Mouse (Mus musculus) hindbrain, postnatal 0 days (tissue): ENCODE data around the gene Ttc28. TPM values are rescaled to one million over a fixed set of nuclear protein-coding genes. Genes with fewer than 3 reads are reported as not detected.

Experiments used
- ATAC-seq: fragments of 200-750 bp; cut with Nextera tagmentation; 2 replicates; pipeline ENCODE4 v1.8.0; 2017; ENCODE audit warnings: mild to moderate bottlenecking, moderate TSS enrichment, moderate library complexity
- DNase-seq: peaks from one replicate; pipeline ENCODE4 v3.0.0-alpha.2; 2015; ENCODE audit warnings: low spot score
- H3K27ac ChIP-seq: fragments of 300-500 bp; sonication (generic); 2 replicates; pipeline ENCODE4 v1.5.1; 2014; ENCODE audit warnings: mild to moderate bottlenecking
- H3K27me3 ChIP-seq: fragments of 300-500 bp; sonication (generic); 2 replicates; pipeline ENCODE4 v1.6.1; 2014; ENCODE audit warnings: low read length, mixed read lengths; ENCODE audit not compliant: insufficient read depth
- H3K36me3 ChIP-seq: fragments of 300-500 bp; sonication (generic); 2 replicates; pipeline ENCODE4 v1.6.1; 2014; ENCODE audit warnings: low read length, mixed read lengths; ENCODE audit not compliant: insufficient read depth
- H3K4me1 ChIP-seq: fragments of 300-500 bp; sonication (generic); 2 replicates; pipeline ENCODE4 v1.6.1; 2014; ENCODE audit warnings: antibody characterized with exemption, low read length, mixed read lengths; ENCODE audit not compliant: insufficient read depth
- H3K4me2 ChIP-seq: fragments of 300-500 bp; sonication (generic); 2 replicates; pipeline ENCODE4 v1.6.1; 2014; ENCODE audit warnings: low read depth, mild to moderate bottlenecking, low read length, moderate library complexity, mixed read lengths
- H3K4me3 ChIP-seq: fragments of 300-500 bp; sonication (generic); 2 replicates; pipeline ENCODE4 v1.5.1; 2014; ENCODE audit warnings: low read length
- H3K9ac ChIP-seq: fragments of 300-500 bp; sonication (generic); replicated peaks from 2 replicates; pipeline ENCODE4 v1.6.1; 2014; ENCODE audit warnings: mild to moderate bottlenecking, low read length, moderate library complexity, mixed read lengths
- H3K9me3 ChIP-seq: fragments of 300-500 bp; sonication (generic); 2 replicates; pipeline ENCODE4 v1.6.1; 2016; ENCODE audit warnings: low read length, mixed read lengths
- CTCF ChIP-seq: IDR thresholded peaks from 2 replicates; pipeline ENCODE4 v1.5.1; 2016; ENCODE audit warnings: antibody characterized with exemption, control low read depth, low read depth
- WGBS: fragments of 180-500 bp; shearing (Covaris S2); extraction: QIAGEN DNeasy Blood & Tissue Kit; methylation state at CpG from one replicate; pipeline ENCODE4 v1.1.7; 2014; 5-methylcytosine and 5-hydroxymethylcytosine counted together
- polyA plus RNA-seq: library from polyadenylated mRNA; unstranded; fragments of >200 nt; fragmentation: Nextera tagmentation; extraction: Ambion mirVana; gene quantifications from 2 replicates; pipeline ENCODE4 v1.2.1, GENCODE M21; 2015
- total RNA-seq: library from RNA; depleted of rRNA; stranded (reverse); fragments of >200 nt; gene quantifications from 2 replicates; pipeline ENCODE4 v1.2.3, GENCODE M21; 2014

The Ttc28 gene
- total and polyA plus RNA-seq, 2 experiments from 2014 or later, result 11.1 to 49.8 TPM

- Histone ChIP-seq H3K9me3 (no peaks in the 10 kb centered on the region), H3K4me1 (peaks cover 25% of the 10 kb centered on the region; the same call in 1 of the 2 replicates)
- TF ChIP-seq CTCF, result no peak
These were observed 296.8 kb downstream of the Ttc28 start for GRCm38 (mm10) chr5:111176441-111176840.

GRCm38 (mm10) chr5:111178324-111179076 lies 298.9 kb downstream of the Ttc28 start:
- Histone ChIP-seq H3K27me3 (no peaks in the 10 kb centered on the region), H3K4me2 (no peak overlapping the region), H3K36me3 (no peaks in the 10 kb centered on the region; the same call in 1 of the 2 replicates), H3K9ac (no peak overlapping the region), H3K4me1 (peaks cover 25% of the 10 kb centered on the region; the same call in 1 of the 2 replicates), H3K27ac (peak overlapping the region; percentile 48; the same call in 1 of the 2 replicates), H3K9me3 (no peaks in the 10 kb centered on the region), H3K4me3 (no peak overlapping the region)
- DNase-seq, result no peak
- no peak for TF ChIP-seq CTCF
- 60% methylated on average over 21 of the region's 21 CpGs for WGBS
- ATAC-seq, result no peak

More at GRCm38 (mm10) chr5:111176441-111176840, 296.8 kb downstream of the Ttc28 start:
- DNase-seq, result no peak
- no peak overlapping the region for H3K4me2 ChIP-seq
- H3K9ac ChIP-seq, result no peak overlapping the region
- 91% methylated on average over 13 of the region's 13 CpGs for WGBS
- H3K4me3 ChIP-seq, result no peak overlapping the region
- H3K36me3 ChIP-seq, result no peaks in the 10 kb centered on the region
- no peaks in the 10 kb centered on the region for H3K27me3 ChIP-seq
- no peak overlapping the region for H3K27ac ChIP-seq
- ATAC-seq, result no peak

- peak; percentile 44 for DNase-seq
- H3K4me1 ChIP-seq, result peaks cover 25% of the 10 kb centered on the region; the same call in 1 of the 2 replicates
- 16% methylated on average over 7 of the region's 7 CpGs for WGBS
These were observed 300.0 kb downstream of the Ttc28 start for GRCm38 (mm10) chr5:111179651-111180050.

GRCm38 (mm10) chr5:111180091-111181053 lies 300.8 kb downstream of the Ttc28 start:
- TF ChIP-seq CTCF, result no peak; the same call in 1 of the 2 replicates
- H3K9ac ChIP-seq, result no peak overlapping the region
- no peaks in the 10 kb centered on the region for H3K9me3 ChIP-seq
- H3K27me3 ChIP-seq, result no peaks in the 10 kb centered on the region
- H3K27ac ChIP-seq, result peak overlapping the region; percentile 52; the same call in 1 of the 2 replicates
- 31% methylated on average over 25 of the region's 25 CpGs for WGBS
- no peak overlapping the region for H3K4me3 ChIP-seq
- peaks cover 23% of the 10 kb centered on the region; the same call in 1 of the 2 replicates for H3K4me1 ChIP-seq
- H3K4me2 ChIP-seq, result peak overlapping the region; percentile 6; the same call in 1 of the 2 replicates
- DNase-seq (no peak), ATAC-seq (peak; percentile 34; the same call in 1 of the 2 replicates)
- no peaks in the 10 kb centered on the region; the same call in 1 of the 2 replicates for H3K36me3 ChIP-seq

More at GRCm38 (mm10) chr5:111179651-111180050, 300.0 kb downstream of the Ttc28 start:
- H3K4me3 ChIP-seq, result no peak overlapping the region
- H3K36me3 ChIP-seq, result no peaks in the 10 kb centered on the region; the same call in 1 of the 2 replicates
- no peak for ATAC-seq
- H3K9ac ChIP-seq, result no peak overlapping the region
- H3K27me3 ChIP-seq, result no peaks in the 10 kb centered on the region
- H3K4me2 ChIP-seq, result peak overlapping the region; percentile 6; the same call in 1 of the 2 replicates
- no peaks in the 10 kb centered on the region for H3K9me3 ChIP-seq
- H3K27ac ChIP-seq, result peak overlapping the region; percentile 52; the same call in 1 of the 2 replicates
- no peak for TF ChIP-seq CTCF

GRCm38 (mm10) chr5:111181204-111181912 lies 301.8 kb downstream of the Ttc28 start:
- Histone ChIP-seq H3K9ac (no peak overlapping the region; the same call in 1 of the 2 replicates), H3K36me3 (no peaks in the 10 kb centered on the region; the same call in 1 of the 2 replicates), H3K4me3 (no peak overlapping the region), H3K27ac (peak overlapping the region; percentile 34; the same call in 1 of the 2 replicates), H3K4me1 (peaks cover 21% of the 10 kb centered on the region; the same call in 1 of the 2 replicates), H3K9me3 (no peaks in the 10 kb centered on the region), H3K27me3 (no peaks in the 10 kb centered on the region), H3K4me2 (no peak overlapping the region)
- TF ChIP-seq CTCF, result no peak
- DNase-seq (no peak), ATAC-seq (no peak)
- WGBS, result 70% methylated on average over 7 of the region's 7 CpGs
